In the genomic region with DNA sequence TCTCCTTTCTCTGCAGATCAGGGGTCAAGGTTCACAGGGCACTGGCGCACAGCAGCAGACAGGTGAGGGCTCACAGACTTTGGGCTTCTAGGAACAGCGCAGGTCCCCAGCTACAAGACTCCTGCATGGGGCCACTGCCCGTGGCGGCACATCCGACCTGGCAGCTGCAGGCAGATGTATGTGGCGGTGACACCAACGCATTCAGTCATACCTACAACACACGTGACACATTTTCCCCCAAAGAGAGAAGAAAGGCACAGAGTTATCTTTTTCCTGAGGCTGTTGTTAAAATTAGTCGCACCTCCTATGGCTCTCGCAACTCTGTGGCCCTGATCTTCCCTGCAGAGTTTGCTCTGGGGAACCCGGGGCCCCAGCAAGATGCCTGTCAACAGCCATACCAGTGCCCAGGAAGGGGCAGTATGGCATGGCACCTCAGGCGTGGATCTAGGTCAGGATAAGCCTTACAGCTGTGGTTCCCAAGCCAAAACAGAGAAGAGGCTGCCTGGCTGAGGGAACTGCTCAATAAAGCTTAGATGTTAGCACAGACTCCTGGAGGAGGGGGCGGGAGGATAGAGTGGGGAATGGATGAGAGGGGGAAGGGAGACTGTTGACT, we compare ENCODE assay signal across 8 mouse cellular contexts. TPM values are rescaled to one million over a fixed set of nuclear protein-coding genes. Genes with fewer than 3 reads are reported as not detected.
DNase-seq lines count a peak whose midpoint lies in the region; ATAC-seq and TF ChIP-seq lines count a peak whose summit lies in the region.

No protein-coding gene starts in this region.

- H3K4me3 ChIP-seq in kidney, embryonic 14.5 days (ENCODE audit: low read length) = no peak overlapping the region
- H3K4me3 ChIP-seq in cortical plate, adult 2 months (ENCODE audit: insufficient read depth, low read length) = no peak overlapping the region
- H3K4me3 ChIP-seq in hindbrain, embryonic 13.5 days = no peak overlapping the region
- H3K4me3 ChIP-seq in neural tube, embryonic 13.5 days = 0 out of 2 replicates have a peak overlapping the region, but pooled peaks have one; percentile 1

- peaks cover 33% of the 10 kb centered on the region for H3K4me1 ChIP-seq in kidney, embryonic 14.5 days (ENCODE audit: control insufficient read depth, insufficient read depth, low read length)
- H3K4me1 ChIP-seq in cortical plate, adult 2 months (ENCODE audit: control insufficient read depth, insufficient read depth, low read length) = peaks cover 16% of the 10 kb centered on the region
- H3K4me1 ChIP-seq in hindbrain, embryonic 13.5 days (replicated peaks) = peaks cover 83% of the 10 kb centered on the region
- peaks cover 84% of the 10 kb centered on the region for H3K4me1 ChIP-seq in neural tube, embryonic 13.5 days (replicated peaks)

- no peak for DNase-seq in kidney, adult 8-10 months
- no peak for DNase-seq in ovary, postnatal 36 days (ENCODE audit: low spot score)
- no peak for DNase-seq in layer of hippocampus, postnatal 14 days (ENCODE audit: low spot score in 2 of 2)
- no peak for DNase-seq in lung, postnatal 14 days

- no peak for TF ChIP-seq POLR2A in cortical plate, adult 2 months (IDR thresholded peaks at IDR 0.05; ENCODE audit: extremely low read depth, insufficient read depth, low read length)

- no peak overlapping the region for H3K4me2 ChIP-seq in kidney, embryonic 14.5 days (replicated peaks; ENCODE audit: low read depth, low read length)
- H3K4me2 ChIP-seq in hindbrain, embryonic 13.5 days = peak overlapping the region; percentile 42
- peak overlapping the region; percentile 43 for H3K4me2 ChIP-seq in neural tube, embryonic 13.5 days

- 24% methylated on average over 12 of the region's 13 CpGs for WGBS in kidney, embryonic 14.5 days
- 17% methylated on average over 13 of the region's 13 CpGs for WGBS in hindbrain, embryonic 13.5 days
- 19% methylated on average over 13 of the region's 13 CpGs for WGBS in neural tube, embryonic 13.5 days

- TF ChIP-seq CTCF in cortical plate, adult 2 months (IDR thresholded peaks at IDR 0.05; ENCODE audit: extremely low read depth, insufficient read depth, low read length) = no peak

- H3K27ac ChIP-seq in kidney, embryonic 14.5 days (ENCODE audit: low read depth, low read length) = peak overlapping the region; percentile 38; the same call in 1 of the 2 replicates
- peak overlapping the region; percentile 96 for H3K27ac ChIP-seq in cortical plate, adult 2 months (ENCODE audit: insufficient read depth, low read length)
- H3K27ac ChIP-seq in hindbrain, embryonic 13.5 days = peak overlapping the region; percentile 100
- peak overlapping the region; percentile 100 for H3K27ac ChIP-seq in neural tube, embryonic 13.5 days (replicated peaks)

- no peaks in the 10 kb centered on the region for H3K27me3 ChIP-seq in kidney, embryonic 14.5 days (ENCODE audit: control insufficient read depth, insufficient read depth, low read length)
- no peaks in the 10 kb centered on the region for H3K27me3 ChIP-seq in hindbrain, embryonic 13.5 days
- no peaks in the 10 kb centered on the region for H3K27me3 ChIP-seq in neural tube, embryonic 13.5 days

- ATAC-seq in kidney, embryonic 14.5 days (ENCODE audit: low FRiP score, low TSS enrichment) = no peak
- ATAC-seq in hindbrain, embryonic 13.5 days (ENCODE audit: low FRiP score) = peak; percentile 29
- ATAC-seq in neural tube, embryonic 13.5 days (ENCODE audit: low read depth) = peak; percentile 20

- H3K9ac ChIP-seq in kidney, embryonic 14.5 days (ENCODE audit: low read depth, low read length) = no peak overlapping the region
- H3K9ac ChIP-seq in hindbrain, embryonic 13.5 days = peak overlapping the region; percentile 72
- H3K9ac ChIP-seq in neural tube, embryonic 13.5 days = peak overlapping the region; percentile 70

- no peaks in the 10 kb centered on the region for H3K9me3 ChIP-seq in kidney, embryonic 14.5 days (ENCODE audit: control insufficient read depth, low read length)
- no peaks in the 10 kb centered on the region for H3K9me3 ChIP-seq in hindbrain, embryonic 13.5 days
- H3K9me3 ChIP-seq in neural tube, embryonic 13.5 days = no peaks in the 10 kb centered on the region

- no peaks in the 10 kb centered on the region for H3K36me3 ChIP-seq in kidney, embryonic 14.5 days (ENCODE audit: control insufficient read depth, insufficient read depth, low read length)
- no peaks in the 10 kb centered on the region for H3K36me3 ChIP-seq in hindbrain, embryonic 13.5 days
- H3K36me3 ChIP-seq in neural tube, embryonic 13.5 days = no peaks in the 10 kb centered on the region

RNA-seq across cellular contexts. Expression of gene Cstad, which starts 53.1 kb away (rescaled TPM):
- polyA plus RNA-seq in kidney, embryonic 14.5 days (2014; fragmentation: Nextera tagmentation; extraction: Ambion mirVana) = 0.91 and 1.7 TPM in 2 replicates
- 5.3 and 6.4 TPM in 2 replicates for polyA plus RNA-seq in cortical plate, adult 2 months (2012; rRNA removed)
- polyA plus RNA-seq in hindbrain, embryonic 13.5 days (2015; fragmentation: Nextera tagmentation; extraction: Ambion mirVana) = 0.77 and 0.83 TPM in 2 replicates
- polyA plus RNA-seq in neural tube, embryonic 13.5 days (2015; fragmentation: Nextera tagmentation; extraction: Ambion mirVana) = 0.39 and 0.98 TPM in 2 replicates
- 1 to 10 TPM; 7.5 to 9.3 TPM for total RNA-seq in layer of hippocampus, postnatal 14 days (2021)

Comparison
In these comparisons a context has a peak if more than half of its experiments do, and no peak if none do; other contexts are left out.
1. H3K27ac ChIP-seq: peak in every context shown above with its lines; median percentile 100 in hindbrain, embryonic 13.5 days; 100 in neural tube, embryonic 13.5 days; 96 in cortical plate, adult 2 months; 38 in kidney, embryonic 14.5 days.